8 mouse cellular contexts compared by ENCODE assay signal in genomic region chr8:120832022-120832421, GRCm38 (mm10).
DNase-seq lines count a peak whose midpoint lies in the region; ATAC-seq and TF ChIP-seq lines count a peak whose summit lies in the region.

No protein-coding gene starts in this region.

- H3K36me3 ChIP-seq in embryonic facial prominence, embryonic 14.5 days (ENCODE audit: control insufficient read depth, insufficient read depth, low read length), result no peaks in the 10 kb centered on the region
- H3K36me3 ChIP-seq in liver, embryonic 12.5 days, result no peaks in the 10 kb centered on the region
- H3K36me3 ChIP-seq in stomach, embryonic 15.5 days, result no peaks in the 10 kb centered on the region

- no peak overlapping the region for H3K4me2 ChIP-seq in embryonic facial prominence, embryonic 14.5 days (ENCODE audit: low read depth, low read length)
- peak overlapping the region; percentile 47 for H3K4me2 ChIP-seq in liver, embryonic 12.5 days
- H3K4me2 ChIP-seq in stomach, embryonic 15.5 days, result peak overlapping the region; percentile 30

- no peaks in the 10 kb centered on the region for H3K4me1 ChIP-seq in embryonic facial prominence, embryonic 14.5 days (ENCODE audit: control insufficient read depth, insufficient read depth, low read length)
- peaks cover 15% of the 10 kb centered on the region for H3K4me1 ChIP-seq in liver, embryonic 12.5 days
- H3K4me1 ChIP-seq in stomach, embryonic 15.5 days, result peaks cover 17% of the 10 kb centered on the region; the same call in 1 of the 2 replicates

- H3K9ac ChIP-seq in embryonic facial prominence, embryonic 14.5 days (ENCODE audit: low read depth, low read length), result no peak overlapping the region
- H3K9ac ChIP-seq in liver, embryonic 12.5 days, result no peak overlapping the region
- H3K9ac ChIP-seq in stomach, embryonic 15.5 days, result no peak overlapping the region

- H3K9me3 ChIP-seq in embryonic facial prominence, embryonic 14.5 days (ENCODE audit: control insufficient read depth, low read length), result no peaks in the 10 kb centered on the region
- H3K9me3 ChIP-seq in liver, embryonic 12.5 days (replicated peaks), result no peaks in the 10 kb centered on the region
- no peaks in the 10 kb centered on the region for H3K9me3 ChIP-seq in stomach, embryonic 15.5 days

- TF ChIP-seq CTCF in layer of hippocampus, adult 2 months (conservative IDR thresholded peaks at IDR 0.05), result no peak

- no peak overlapping the region for H3K4me3 ChIP-seq in embryonic facial prominence, embryonic 14.5 days (ENCODE audit: low read depth, low read length)
- H3K4me3 ChIP-seq in liver, embryonic 12.5 days, result no peak overlapping the region
- peak overlapping the region; percentile 14; the same call in 1 of the 2 replicates for H3K4me3 ChIP-seq in stomach, embryonic 15.5 days (replicated peaks)
- H3K4me3 ChIP-seq in layer of hippocampus, adult 2 months, result no peak overlapping the region

- H3K27me3 ChIP-seq in embryonic facial prominence, embryonic 14.5 days (replicated peaks; ENCODE audit: control insufficient read depth, insufficient read depth, low read length), result peaks cover 13% of the 10 kb centered on the region
- peaks cover 31% of the 10 kb centered on the region for H3K27me3 ChIP-seq in liver, embryonic 12.5 days (replicated peaks)
- no peaks in the 10 kb centered on the region for H3K27me3 ChIP-seq in stomach, embryonic 15.5 days (replicated peaks)

- peak; percentile 27 for DNase-seq in ovary, postnatal 36 days (ENCODE audit: low spot score)
- DNase-seq in ovary, postnatal 10 days (ENCODE audit: low spot score), result no peak
- no peak for DNase-seq in embryonic facial prominence, embryonic 14.5 days (ENCODE audit: low spot score)
- DNase-seq in layer of hippocampus, adult 2 months (ENCODE audit: low spot score in 2 of 2), result no peak
- DNase-seq in ovary, postnatal 14 days (ENCODE audit: low spot score), result no peak
- DNase-seq in spleen, adult 12 weeks (ENCODE audit: low spot score), result no peak

- WGBS in embryonic facial prominence, embryonic 14.5 days, result 20% methylated on average over 9 of the region's 14 CpGs
- 16% methylated on average over 14 of the region's 14 CpGs for WGBS in liver, embryonic 12.5 days (ENCODE audit: insufficient replicate concordance)
- 5% methylated on average over 14 of the region's 14 CpGs for WGBS in stomach, embryonic 15.5 days

- no peak overlapping the region for H3K27ac ChIP-seq in embryonic facial prominence, embryonic 14.5 days (replicated peaks; ENCODE audit: low read depth, low read length)
- H3K27ac ChIP-seq in liver, embryonic 12.5 days, result no peak overlapping the region
- H3K27ac ChIP-seq in stomach, embryonic 15.5 days, result peak overlapping the region; percentile 67; the same call in 1 of the 2 replicates
- H3K27ac ChIP-seq in layer of hippocampus, adult 2 months, result no peak overlapping the region

- 0 out of 2 replicates have a peak, but pooled peaks have one; percentile 6 for ATAC-seq in embryonic facial prominence, embryonic 14.5 days (ENCODE audit: low read depth)
- no peak for ATAC-seq in liver, embryonic 12.5 days
- peak; percentile 25; the same call in 1 of the 2 replicates for ATAC-seq in stomach, embryonic 15.5 days (ENCODE audit: insufficient read depth, low FRiP score, low read depth)
